Mouse (Mus musculus) kidney, embryonic 16.5 days (tissue): ENCODE measurements around the gene Tmem265. TPM values are rescaled to one million over a fixed set of nuclear protein-coding genes. Genes with fewer than 3 reads are reported as not detected.

Source experiments
- ATAC-seq: fragments of 200-750 bp; cut with Nextera tagmentation; 2 replicates; pipeline ENCODE4 v1.8.0; 2017; ENCODE audit warnings: moderate TSS enrichment; ENCODE audit not compliant: low FRiP score, low TSS enrichment
- H3K27ac ChIP-seq: fragments of 300-500 bp; sonication (generic); 2 replicates; pipeline ENCODE4 v1.5.1; 2014; ENCODE audit warnings: low read length
- H3K27me3 ChIP-seq: fragments of 300-500 bp; sonication (generic); 2 replicates; pipeline ENCODE4 v1.6.1; 2014; ENCODE audit warnings: low read length, control low read depth, mixed read lengths; ENCODE audit not compliant: insufficient read depth
- H3K36me3 ChIP-seq: fragments of 300-500 bp; sonication (generic); 2 replicates; pipeline ENCODE4 v1.6.1; 2014; ENCODE audit warnings: low read length, control low read depth, mixed read lengths; ENCODE audit not compliant: insufficient read depth
- H3K4me1 ChIP-seq: fragments of 300-500 bp; sonication (generic); 2 replicates; pipeline ENCODE4 v1.6.1; 2014; ENCODE audit warnings: low read length, control low read depth, mixed read lengths; ENCODE audit not compliant: insufficient read depth
- H3K4me2 ChIP-seq: fragments of 300-500 bp; sonication (generic); replicated peaks from 2 replicates; pipeline ENCODE4 v1.6.1; 2014; ENCODE audit warnings: low read depth, low read length
- H3K4me3 ChIP-seq: fragments of 300-500 bp; sonication (generic); 2 replicates; pipeline ENCODE4 v1.5.1; 2014; ENCODE audit warnings: mild to moderate bottlenecking, low read length
- H3K9ac ChIP-seq: fragments of 300-500 bp; sonication (generic); replicated peaks from 2 replicates; pipeline ENCODE4 v1.6.1; 2014; ENCODE audit warnings: low read length
- H3K9me3 ChIP-seq: fragments of 300-500 bp; sonication (generic); 2 replicates; pipeline ENCODE4 v1.6.1; 2016; ENCODE audit warnings: low read length, control low read depth
- whole genome bisulfite sequencing: fragments of 180-500 bp; shearing (Covaris S2); extraction: QIAGEN DNeasy Blood & Tissue Kit; methylation state at CpG from one replicate; pipeline ENCODE4 v1.1.7; 2014; 5-methylcytosine and 5-hydroxymethylcytosine counted together
- polyA plus RNA-seq: library from polyadenylated mRNA; unstranded; fragments of >200 nt; fragmentation: Nextera tagmentation; extraction: Ambion mirVana; gene quantifications from 2 replicates; pipeline ENCODE4 v1.2.1, GENCODE M21; 2015

Tmem265 gene
- polyA plus RNA-seq, 1 experiment from 2014 or later = 10.6 TPM

- no peak overlapping the region for H3K4me2 ChIP-seq
Measured at GRCm38 (mm10) chr7:127549116-127549835, 11.9 kb upstream of the Tmem265 start.

GRCm38 (mm10) chr7:127551558-127551957, 9.6 kb upstream of the Tmem265 start:
- peaks cover 65% of the 10 kb centered on the region for H3K36me3 ChIP-seq
- no peaks in the 10 kb centered on the region for H3K27me3 ChIP-seq
- no peak for ATAC-seq
- no peak overlapping the region for H3K27ac ChIP-seq
- no peak overlapping the region for H3K4me3 ChIP-seq
- H3K4me2 ChIP-seq = no peak overlapping the region
- WGBS = 89% methylated on average over 8 of the region's 8 CpGs
- H3K9me3 ChIP-seq = no peaks in the 10 kb centered on the region
- H3K9ac ChIP-seq = no peak overlapping the region
- H3K4me1 ChIP-seq = no peaks in the 10 kb centered on the region

More at GRCm38 (mm10) chr7:127549116-127549835, 11.9 kb upstream of the Tmem265 start:
- H3K4me1 ChIP-seq = no peaks in the 10 kb centered on the region
- peaks cover 63% of the 10 kb centered on the region for H3K36me3 ChIP-seq
- H3K9me3 ChIP-seq = no peaks in the 10 kb centered on the region
- no peak for ATAC-seq
- 86% methylated on average over 15 of the region's 15 CpGs for WGBS
- no peak overlapping the region for H3K4me3 ChIP-seq
- no peak overlapping the region for H3K9ac ChIP-seq
- no peaks in the 10 kb centered on the region for H3K27me3 ChIP-seq
- H3K27ac ChIP-seq = no peak overlapping the region

- H3K27ac ChIP-seq = no peak overlapping the region
- no peaks in the 10 kb centered on the region for H3K27me3 ChIP-seq
- H3K36me3 ChIP-seq = peaks cover 68% of the 10 kb centered on the region
- no peak overlapping the region for H3K4me2 ChIP-seq
- H3K4me1 ChIP-seq = no peaks in the 10 kb centered on the region
- H3K9ac ChIP-seq = no peak overlapping the region
- ATAC-seq = no peak
- H3K9me3 ChIP-seq = no peaks in the 10 kb centered on the region
- WGBS = 93% methylated on average over 11 of the region's 11 CpGs
- H3K4me3 ChIP-seq = no peak overlapping the region
Measured at GRCm38 (mm10) chr7:127560580-127560979, 610 bp upstream of the Tmem265 start.

GRCm38 (mm10) chr7:127564381-127565150, 3.4 kb downstream of the Tmem265 start:
- no peaks in the 10 kb centered on the region for H3K27me3 ChIP-seq
- H3K9me3 ChIP-seq = no peaks in the 10 kb centered on the region
- no peak overlapping the region for H3K27ac ChIP-seq
- H3K4me3 ChIP-seq = no peak overlapping the region
- peaks cover 45% of the 10 kb centered on the region for H3K36me3 ChIP-seq
- no peak overlapping the region for H3K4me2 ChIP-seq
- H3K4me1 ChIP-seq = no peaks in the 10 kb centered on the region
- WGBS = 72% methylated on average over 6 of the region's 6 CpGs
- H3K9ac ChIP-seq = no peak overlapping the region
- no peak; the same call in 1 of the 2 replicates for ATAC-seq

GRCm38 (mm10) chr7:127572895-127573471, 11.8 kb downstream of the Tmem265 start, which contains the start of gene Phkg2:
TSS of gene Phkg2 (plus strand) at chr7:127573340.
- peaks cover 10% of the 10 kb centered on the region for H3K36me3 ChIP-seq
- H3K4me2 ChIP-seq = peak within 1 kb of the TSS; percentile 79
- peaks cover 17% of the 10 kb centered on the region for H3K4me1 ChIP-seq
- no peaks in the 10 kb centered on the region for H3K9me3 ChIP-seq
- WGBS = under 1% methylated on average over 17 of the region's 17 CpGs
- ATAC-seq = peak; percentile 99
- peak within 1 kb of the TSS; percentile 79 for H3K4me3 ChIP-seq
- peak within 1 kb of the TSS; percentile 91 for H3K9ac ChIP-seq
- no peaks in the 10 kb centered on the region for H3K27me3 ChIP-seq
- H3K27ac ChIP-seq = peak within 1 kb of the TSS; percentile 77

- peak overlapping the region; percentile 76 for H3K27ac ChIP-seq
- WGBS = under 1% methylated on average over 23 of the region's 28 CpGs
- H3K27me3 ChIP-seq = no peaks in the 10 kb centered on the region
- H3K9ac ChIP-seq = peak overlapping the region; percentile 91
- peak; percentile 59 for ATAC-seq
- H3K4me2 ChIP-seq = peak overlapping the region; percentile 79
- peaks cover 15% of the 10 kb centered on the region for H3K36me3 ChIP-seq
- H3K4me1 ChIP-seq = peaks cover 17% of the 10 kb centered on the region
- no peaks in the 10 kb centered on the region for H3K9me3 ChIP-seq
- peak overlapping the region; percentile 79 for H3K4me3 ChIP-seq
Measured at GRCm38 (mm10) chr7:127573503-127574008, 12.4 kb downstream of the Tmem265 start.

- peak overlapping the region; percentile 79 for H3K4me3 ChIP-seq
- H3K4me1 ChIP-seq = peaks cover 17% of the 10 kb centered on the region
- no peak overlapping the region; the same call in 1 of the 2 replicates for H3K27ac ChIP-seq
- H3K27me3 ChIP-seq = no peaks in the 10 kb centered on the region
- ATAC-seq = no peak
- WGBS = 18% methylated on average over 7 of the region's 7 CpGs
- H3K36me3 ChIP-seq = peaks cover 15% of the 10 kb centered on the region
- H3K9me3 ChIP-seq = no peaks in the 10 kb centered on the region
- peak overlapping the region; percentile 79 for H3K4me2 ChIP-seq
- H3K9ac ChIP-seq = peak overlapping the region; percentile 91
Measured at GRCm38 (mm10) chr7:127574115-127574514, 12.9 kb downstream of the Tmem265 start.

- peaks cover 9% of the 10 kb centered on the region for H3K4me1 ChIP-seq
- no peak for ATAC-seq
- no peak overlapping the region for H3K9ac ChIP-seq
- no peaks in the 10 kb centered on the region for H3K27me3 ChIP-seq
- H3K9me3 ChIP-seq = no peaks in the 10 kb centered on the region
- peaks cover 46% of the 10 kb centered on the region for H3K36me3 ChIP-seq
- H3K4me3 ChIP-seq = no peak overlapping the region
- H3K27ac ChIP-seq = no peak overlapping the region
- H3K4me2 ChIP-seq = no peak overlapping the region
- WGBS = 87% methylated on average over 6 of the region's 6 CpGs
Measured at GRCm38 (mm10) chr7:127583260-127583659, 22.1 kb downstream of the Tmem265 start.

GRCm38 (mm10) chr7:127585031-127585430, 23.8 kb downstream of the Tmem265 start:
- no peak overlapping the region for H3K4me3 ChIP-seq
- no peak overlapping the region for H3K9ac ChIP-seq
- ATAC-seq = no peak
- WGBS = 83% methylated on average over 7 of the region's 7 CpGs
- no peak overlapping the region for H3K27ac ChIP-seq
- H3K9me3 ChIP-seq = no peaks in the 10 kb centered on the region
- H3K27me3 ChIP-seq = no peaks in the 10 kb centered on the region
- no peak overlapping the region for H3K4me2 ChIP-seq
- peaks cover 17% of the 10 kb centered on the region for H3K4me1 ChIP-seq
- peaks cover 36% of the 10 kb centered on the region for H3K36me3 ChIP-seq
